In genomic region chr1:144269112-144269511, GRCm38 (mm10) we compare ENCODE assay signal across 16 mouse cellular contexts. TPM values are rescaled to one million over a fixed set of nuclear protein-coding genes. Genes with fewer than 3 reads are reported as not detected.
"Had no signal": no experiment of that assay in that cellular context is flagged by ENCODE, and none has a peak within 500 bp of the region (broad histone marks: within the 10 kb centered on the region; RNA-seq: fewer than 3 reads in every experiment).

No protein-coding gene starts in this region.

- DNase-seq: lung, adult 18-20 months; lung, embryonic 14.5 days; lung, postnatal 10 days; lung, postnatal 4 days; right cerebral cortex, postnatal 14 days; thymus, adult 2 months; thymus, postnatal 25 days; thymus, postnatal 4 days had no signal

- H3K36me3 ChIP-seq: midbrain, embryonic 13.5 days; midbrain, embryonic 15.5 days; neural tube, embryonic 12.5 days; stomach, embryonic 15.5 days had no signal

- H3K27me3 ChIP-seq: midbrain, embryonic 13.5 days; midbrain, embryonic 15.5 days; neural tube, embryonic 12.5 days; stomach, embryonic 15.5 days had no signal

- ATAC-seq: midbrain, embryonic 13.5 days; midbrain, embryonic 15.5 days had no signal

- H3K9me3 ChIP-seq: midbrain, embryonic 13.5 days; midbrain, embryonic 15.5 days; neural tube, embryonic 12.5 days; stomach, embryonic 15.5 days had no signal

- H3K4me3 ChIP-seq: midbrain, embryonic 13.5 days; midbrain, embryonic 15.5 days; neural tube, embryonic 12.5 days; stomach, embryonic 15.5 days had no signal

- H3K4me1 ChIP-seq: midbrain, embryonic 13.5 days; midbrain, embryonic 15.5 days; neural tube, embryonic 12.5 days; stomach, embryonic 15.5 days had no signal

RNA-seq across cellular contexts. Expression of gene Rgs1, which starts 20.1 kb away (rescaled TPM):
- total RNA-seq: midbrain, postnatal 0 days had no signal
- polyA plus RNA-seq: midbrain, embryonic 11.5 days; midbrain, embryonic 13.5 days; midbrain, embryonic 15.5 days; midbrain, postnatal 0 days; neural tube, embryonic 12.5 days; neural tube, embryonic 14.5 days; testis, adult 2 months had no signal
